Mouse (Mus musculus) E14TG2a.4 (cell line): ENCODE results near the gene Trp53bp2.

Source experiments
- CTCF ChIP-seq: conservative IDR thresholded peaks from 2 replicates; pipeline ENCODE4 v1.5.1; 2014; ENCODE audit warnings: low read length
- NANOG ChIP-seq: IDR thresholded peaks from 2 replicates; pipeline ENCODE4 v1.6.1; 2014; ENCODE audit warnings: borderline replicate concordance, low read length, mixed read lengths

GRCm38 (mm10) chr1:182465978-182466377 is 57.0 kb downstream of the Trp53bp2 start:
- TF ChIP-seq CTCF (peak; percentile 15; the same call in 1 of the 2 replicates), NANOG (no peak)
